ENCODE assay signal across 8 mouse cellular contexts in the genomic region with DNA sequence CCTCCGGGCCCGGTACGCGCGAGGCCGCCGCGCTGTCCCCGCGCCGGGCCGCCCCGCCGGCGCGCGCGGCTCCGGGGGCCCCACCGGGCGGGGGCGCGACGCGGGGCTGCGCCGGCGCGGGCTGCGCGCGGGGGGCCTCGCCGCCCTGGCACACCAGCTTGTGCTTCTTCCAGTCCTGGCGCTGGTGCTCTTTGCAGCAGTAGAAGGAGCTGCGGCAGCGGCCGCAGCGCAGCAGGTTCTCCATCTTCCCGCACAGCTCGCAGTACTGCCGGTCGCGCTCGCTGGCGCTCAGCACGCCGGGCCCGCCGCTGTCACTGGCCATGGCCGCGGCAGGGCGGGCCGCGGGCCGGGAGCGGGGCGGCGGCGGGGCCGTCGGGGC. TPM values are rescaled to one million over a fixed set of nuclear protein-coding genes. Genes with fewer than 3 reads are reported as not detected.
DNase-seq lines count a peak whose midpoint lies in the region; ATAC-seq and TF ChIP-seq lines count a peak whose summit lies in the region.

No protein-coding gene starts in this region.

- H3K9ac ChIP-seq in forebrain, postnatal 0 days = peak overlapping the region; percentile 92
- peak overlapping the region; percentile 78 for H3K9ac ChIP-seq in liver, embryonic 12.5 days

- no peak; the same call in 1 of the 2 replicates for TF ChIP-seq POLR2A in olfactory bulb, adult 2 months (IDR thresholded peaks at IDR 0.05; ENCODE audit: insufficient read depth, low read depth, low read length)

- DNase-seq in embryo, embryonic 10.5 days (ENCODE audit: low spot score) = peak; percentile 38
- no peak for DNase-seq in embryo, embryonic 10 days (ENCODE audit: low spot score)
- DNase-seq in spleen, postnatal 10 days (ENCODE audit: low spot score in 2 of 2) = peak; percentile 32 to 38
- no peak for DNase-seq in spleen, adult 18-20 months
- DNase-seq in forebrain, postnatal 0 days = peak; percentile 66
- DNase-seq in urinary bladder, postnatal 10 days (ENCODE audit: low spot score) = no peak

- peaks cover 13% of the 10 kb centered on the region for H3K4me1 ChIP-seq in forebrain, postnatal 0 days (ENCODE audit: insufficient read depth)
- peaks cover 58% of the 10 kb centered on the region for H3K4me1 ChIP-seq in liver, embryonic 12.5 days
- H3K4me1 ChIP-seq in olfactory bulb, adult 2 months (ENCODE audit: control insufficient read depth, insufficient read depth, low read length) = peaks cover 20% of the 10 kb centered on the region

- ATAC-seq in forebrain, postnatal 0 days = peak; percentile 52
- peak; percentile 9; the same call in 1 of the 2 replicates for ATAC-seq in liver, embryonic 12.5 days

- 0% methylated on average over 36 of the region's 62 CpGs for WGBS in forebrain, postnatal 0 days
- under 1% methylated on average over 43 of the region's 62 CpGs for WGBS in liver, embryonic 12.5 days (ENCODE audit: insufficient replicate concordance)
- WGBS in olfactory bulb, adult 2 months = 9% methylated on average over 62 of the region's 62 CpGs

- H3K9me3 ChIP-seq in forebrain, postnatal 0 days (ENCODE audit: low read length) = no peaks in the 10 kb centered on the region
- no peaks in the 10 kb centered on the region for H3K9me3 ChIP-seq in liver, embryonic 12.5 days (replicated peaks)

- H3K4me3 ChIP-seq in forebrain, postnatal 0 days (ENCODE audit: low read depth, low read length) = peak overlapping the region; percentile 80
- H3K4me3 ChIP-seq in liver, embryonic 12.5 days = peak overlapping the region; percentile 68
- H3K4me3 ChIP-seq in olfactory bulb, adult 2 months (ENCODE audit: insufficient read depth, low read depth, low read length) = peak overlapping the region; percentile 81

- H3K27me3 ChIP-seq in forebrain, postnatal 0 days (ENCODE audit: insufficient read depth, low read length) = no peaks in the 10 kb centered on the region
- H3K27me3 ChIP-seq in liver, embryonic 12.5 days (replicated peaks) = peaks cover 25% of the 10 kb centered on the region

- H3K36me3 ChIP-seq in forebrain, postnatal 0 days (ENCODE audit: insufficient read depth) = no peaks in the 10 kb centered on the region
- 0 out of 2 replicates have a peak, but pooled peaks cover 3% of the 10 kb centered on the region for H3K36me3 ChIP-seq in liver, embryonic 12.5 days

- H3K4me2 ChIP-seq in forebrain, postnatal 0 days (ENCODE audit: low read depth) = peak overlapping the region; percentile 82
- H3K4me2 ChIP-seq in liver, embryonic 12.5 days = peak overlapping the region; percentile 94

- no peak for TF ChIP-seq CTCF in forebrain, postnatal 0 days (IDR thresholded peaks at IDR 0.05; ENCODE audit: low read depth)
- no peak for TF ChIP-seq CTCF in olfactory bulb, adult 2 months (IDR thresholded peaks at IDR 0.05; ENCODE audit: insufficient read depth, low read depth, low read length)

- peak overlapping the region; percentile 98 for H3K27ac ChIP-seq in forebrain, postnatal 0 days (ENCODE audit: low read depth, low read length)
- peak overlapping the region; percentile 84 for H3K27ac ChIP-seq in liver, embryonic 12.5 days
- peak overlapping the region; percentile 78 for H3K27ac ChIP-seq in olfactory bulb, adult 2 months (ENCODE audit: insufficient read depth, low read depth, low read length)

RNA-seq across cellular contexts. Expression of a gene that starts 0.4 kb away (rescaled TPM):
- 42.9 and 48.5 TPM in 2 replicates for total RNA-seq in forebrain, postnatal 0 days (2014; rRNA removed)
- 13.7 and 15.6 TPM in 2 replicates for polyA plus RNA-seq in forebrain, postnatal 0 days (2015; fragmentation: Nextera tagmentation; extraction: Ambion mirVana)
- 4.3 TPM in 2 replicates for polyA plus RNA-seq in liver, embryonic 12.5 days (2016; fragmentation: Nextera tagmentation; extraction: Ambion mirVana)
- 113 TPM in 1 of 2 replicates, not detected in the other for polyA plus RNA-seq in olfactory bulb, adult 2 months (2012; ENCODE audit: insufficient read depth, insufficient read length, low replicate concordance, missing spikeins)

RNA-seq across cellular contexts. Expression of a gene that starts 51.0 kb away (rescaled TPM):
- total RNA-seq in forebrain, postnatal 0 days (2014; rRNA removed) = 13.0 and 16.0 TPM in 2 replicates
- 5.1 and 6.0 TPM in 2 replicates for polyA plus RNA-seq in forebrain, postnatal 0 days (2015; fragmentation: Nextera tagmentation; extraction: Ambion mirVana)
- 11.1 and 12.4 TPM in 2 replicates for polyA plus RNA-seq in liver, embryonic 12.5 days (2016; fragmentation: Nextera tagmentation; extraction: Ambion mirVana)
- not detected in 2 replicates for polyA plus RNA-seq in olfactory bulb, adult 2 months (2012; ENCODE audit: insufficient read depth, insufficient read length, low replicate concordance, missing spikeins)

RNA-seq across cellular contexts. Expression of a gene that starts 51.2 kb away (rescaled TPM):
- total RNA-seq in forebrain, postnatal 0 days (2014; rRNA removed) = 31.2 and 33.9 TPM in 2 replicates
- polyA plus RNA-seq in forebrain, postnatal 0 days (2015; fragmentation: Nextera tagmentation; extraction: Ambion mirVana) = 7.4 and 9.9 TPM in 2 replicates
- 9.4 and 10.5 TPM in 2 replicates for polyA plus RNA-seq in liver, embryonic 12.5 days (2016; fragmentation: Nextera tagmentation; extraction: Ambion mirVana)
- not detected in 2 replicates for polyA plus RNA-seq in olfactory bulb, adult 2 months (2012; ENCODE audit: insufficient read depth, insufficient read length, low replicate concordance, missing spikeins)

Comparison
In these comparisons a context has a peak if more than half of its experiments do, and no peak if none do; other contexts are left out.
1. DNase-seq: peak in embryo, embryonic 10.5 days (single experiment), spleen, postnatal 10 days (2 of 2) and forebrain, postnatal 0 days (single experiment); none in embryo, embryonic 10 days (single experiment), spleen, adult 18-20 months (0 of 2) and urinary bladder, postnatal 10 days (single experiment).
2. Peak in every context shown above with its lines, with median percentiles within 50 percentile points of each other: H3K27ac ChIP-seq and H3K4me3 ChIP-seq.